In genomic region chr11:80482921-80483320, GRCm38 (mm10) we compare ENCODE assay signal across 17 mouse cellular contexts. TPM values are rescaled to one million over a fixed set of nuclear protein-coding genes. Genes with fewer than 3 reads are reported as not detected.
DNase-seq lines count a peak whose midpoint lies in the region; ATAC-seq and TF ChIP-seq lines count a peak whose summit lies in the region.
"Had no signal": no experiment of that assay in that cellular context is flagged by ENCODE, and none has a peak within 500 bp of the region (broad histone marks: within the 10 kb centered on the region; RNA-seq: fewer than 3 reads in every experiment).

No protein-coding gene starts in this region.

- H3K9me3 ChIP-seq in forebrain, embryonic 13.5 days (replicated peaks), result no peaks in the 10 kb centered on the region
- no peaks in the 10 kb centered on the region for H3K9me3 ChIP-seq in forebrain, embryonic 10.5 days
- H3K9me3 ChIP-seq in midbrain, embryonic 13.5 days, result no peaks in the 10 kb centered on the region
- no peaks in the 10 kb centered on the region for H3K9me3 ChIP-seq in midbrain, embryonic 11.5 days (ENCODE audit: control insufficient read depth, low read length)
- H3K9me3 ChIP-seq in forebrain, postnatal 0 days (ENCODE audit: low read length), result no peaks in the 10 kb centered on the region
- no peaks in the 10 kb centered on the region for H3K9me3 ChIP-seq in neural tube, embryonic 15.5 days (replicated peaks)
- H3K9me3 ChIP-seq: embryonic facial prominence, embryonic 15.5 days; liver, embryonic 13.5 days had no signal

- H3K4me3 ChIP-seq in forebrain, embryonic 13.5 days, result peak overlapping the region; percentile 6; the same call in 1 of the 2 replicates
- H3K4me3 ChIP-seq in forebrain, embryonic 10.5 days, result no peak overlapping the region
- no peak overlapping the region for H3K4me3 ChIP-seq in midbrain, embryonic 13.5 days (replicated peaks)
- H3K4me3 ChIP-seq in midbrain, embryonic 11.5 days (ENCODE audit: low read depth, low read length), result no peak overlapping the region
- peak overlapping the region; percentile 97; the same call in 1 of the 2 replicates for H3K4me3 ChIP-seq in forebrain, postnatal 0 days (ENCODE audit: low read depth, low read length)
- H3K4me3 ChIP-seq in neural tube, embryonic 15.5 days (replicated peaks), result peak overlapping the region; percentile 12; the same call in 1 of the 2 replicates
- H3K4me3 ChIP-seq: embryonic facial prominence, embryonic 15.5 days; liver, embryonic 13.5 days; myocyte had no signal

- TF ChIP-seq CTCF in forebrain, postnatal 0 days (IDR thresholded peaks at IDR 0.05; ENCODE audit: low read depth), result no peak; the same call in 1 of the 2 replicates

- H3K27me3 ChIP-seq in forebrain, embryonic 13.5 days, result peaks cover 6% of the 10 kb centered on the region; the same call in 1 of the 2 replicates
- H3K27me3 ChIP-seq in forebrain, embryonic 10.5 days (ENCODE audit: poor library complexity, severe bottlenecking), result peaks cover 70% of the 10 kb centered on the region
- peaks cover 7% of the 10 kb centered on the region; the same call in 1 of the 2 replicates for H3K27me3 ChIP-seq in midbrain, embryonic 13.5 days
- H3K27me3 ChIP-seq in midbrain, embryonic 11.5 days (ENCODE audit: control insufficient read depth, insufficient read depth, low read length), result peaks cover 12% of the 10 kb centered on the region
- H3K27me3 ChIP-seq in forebrain, postnatal 0 days (ENCODE audit: insufficient read depth, low read length), result no peaks in the 10 kb centered on the region
- H3K27me3 ChIP-seq in neural tube, embryonic 15.5 days (replicated peaks), result no peaks in the 10 kb centered on the region

- H3K4me1 ChIP-seq in forebrain, embryonic 13.5 days, result peaks cover 88% of the 10 kb centered on the region
- H3K4me1 ChIP-seq in forebrain, embryonic 10.5 days, result peaks cover 60% of the 10 kb centered on the region
- H3K4me1 ChIP-seq in midbrain, embryonic 13.5 days (replicated peaks), result peaks cover 90% of the 10 kb centered on the region
- H3K4me1 ChIP-seq in midbrain, embryonic 11.5 days (ENCODE audit: control insufficient read depth, insufficient read depth, low read length), result peaks cover 23% of the 10 kb centered on the region
- H3K4me1 ChIP-seq in forebrain, postnatal 0 days (ENCODE audit: insufficient read depth), result peaks cover 34% of the 10 kb centered on the region
- H3K4me1 ChIP-seq in neural tube, embryonic 15.5 days, result peaks cover 63% of the 10 kb centered on the region

- WGBS in forebrain, embryonic 13.5 days, result 83% methylated on average over 7 of the region's 7 CpGs
- 88% methylated on average over 7 of the region's 7 CpGs for WGBS in forebrain, embryonic 10.5 days
- 82% methylated on average over 7 of the region's 7 CpGs for WGBS in midbrain, embryonic 13.5 days
- WGBS in midbrain, embryonic 11.5 days, result 84% methylated on average over 7 of the region's 7 CpGs
- WGBS in forebrain, postnatal 0 days, result 75% methylated on average over 7 of the region's 7 CpGs
- 76% methylated on average over 7 of the region's 7 CpGs for WGBS in neural tube, embryonic 15.5 days

- peak overlapping the region; percentile 78; the same call in 1 of the 2 replicates for H3K27ac ChIP-seq in forebrain, embryonic 13.5 days
- H3K27ac ChIP-seq in forebrain, embryonic 10.5 days, result no peak overlapping the region
- H3K27ac ChIP-seq in midbrain, embryonic 13.5 days, result peak overlapping the region; percentile 87
- no peak overlapping the region for H3K27ac ChIP-seq in midbrain, embryonic 11.5 days (ENCODE audit: low read depth, low read length)
- peak overlapping the region; percentile 77 for H3K27ac ChIP-seq in forebrain, postnatal 0 days (ENCODE audit: low read depth, low read length)
- peak overlapping the region; percentile 81 for H3K27ac ChIP-seq in neural tube, embryonic 15.5 days (replicated peaks)
- H3K27ac ChIP-seq: embryonic facial prominence, embryonic 15.5 days; liver, embryonic 13.5 days had no signal

- no peak for ATAC-seq in forebrain, embryonic 13.5 days
- no peak for ATAC-seq in midbrain, embryonic 13.5 days
- no peak for ATAC-seq in midbrain, embryonic 11.5 days (ENCODE audit: low FRiP score)
- ATAC-seq in forebrain, postnatal 0 days, result no peak
- no peak for ATAC-seq in neural tube, embryonic 15.5 days (ENCODE audit: low FRiP score)

- H3K9ac ChIP-seq in forebrain, embryonic 13.5 days, result peak overlapping the region; percentile 61
- peak overlapping the region; percentile 56 for H3K9ac ChIP-seq in midbrain, embryonic 13.5 days (replicated peaks)
- no peak overlapping the region for H3K9ac ChIP-seq in midbrain, embryonic 11.5 days (ENCODE audit: low read length)
- peak overlapping the region; percentile 28 for H3K9ac ChIP-seq in forebrain, postnatal 0 days
- peak overlapping the region; percentile 28; the same call in 1 of the 2 replicates for H3K9ac ChIP-seq in neural tube, embryonic 15.5 days (replicated peaks)
- H3K9ac ChIP-seq: embryonic facial prominence, embryonic 15.5 days; liver, embryonic 13.5 days had no signal

- peaks cover 28% of the 10 kb centered on the region for H3K36me3 ChIP-seq in forebrain, embryonic 13.5 days (ENCODE audit: poor library complexity, severe bottlenecking)
- H3K36me3 ChIP-seq in forebrain, embryonic 10.5 days (replicated peaks), result peaks cover 6% of the 10 kb centered on the region
- H3K36me3 ChIP-seq in midbrain, embryonic 13.5 days, result peaks cover 14% of the 10 kb centered on the region; the same call in 1 of the 2 replicates
- H3K36me3 ChIP-seq in midbrain, embryonic 11.5 days (ENCODE audit: control insufficient read depth, insufficient read depth, low read length), result no peaks in the 10 kb centered on the region
- H3K36me3 ChIP-seq in forebrain, postnatal 0 days (ENCODE audit: insufficient read depth), result peaks cover 6% of the 10 kb centered on the region
- no peaks in the 10 kb centered on the region; the same call in 1 of the 2 replicates for H3K36me3 ChIP-seq in neural tube, embryonic 15.5 days
- H3K36me3 ChIP-seq: embryonic facial prominence, embryonic 15.5 days had no signal

- peak overlapping the region; percentile 46 for H3K4me2 ChIP-seq in forebrain, embryonic 13.5 days
- peak overlapping the region; percentile 98 for H3K4me2 ChIP-seq in midbrain, embryonic 13.5 days (replicated peaks)
- H3K4me2 ChIP-seq in midbrain, embryonic 11.5 days, result no peak overlapping the region
- peak overlapping the region; percentile 88 for H3K4me2 ChIP-seq in forebrain, postnatal 0 days (ENCODE audit: low read depth)
- peak overlapping the region; percentile 90 for H3K4me2 ChIP-seq in neural tube, embryonic 15.5 days
- H3K4me2 ChIP-seq: embryonic facial prominence, embryonic 15.5 days; liver, embryonic 13.5 days had no signal

- DNase-seq in forebrain, embryonic 10.5 days (ENCODE audit: extremely low spot score, low spot score), result no peak
- DNase-seq in midbrain, embryonic 11.5 days (ENCODE audit: low spot score, missing footprints), result no peak
- no peak for DNase-seq in forebrain, postnatal 0 days
- no peak for DNase-seq in testis, postnatal 10 days (ENCODE audit: low spot score)
- no peak for DNase-seq in lung, adult 18-20 months
- DNase-seq: adrenal gland, postnatal 14 days; B cell, adult 2 months; heart, adult 11 months; heart, postnatal 4 days; kidney, adult 8-10 months; liver, embryonic 13.5 days; lung, postnatal 14 days had no signal

RNA-seq across cellular contexts. Expression of gene Cdk5r1, which starts 6.1 kb away (rescaled TPM):
- polyA plus RNA-seq in forebrain, embryonic 13.5 days (2015; fragmentation: Nextera tagmentation; extraction: Ambion mirVana), result 67.9 and 73.9 TPM in 2 replicates
- polyA plus RNA-seq in forebrain, embryonic 10.5 days (2016; fragmentation: Nextera tagmentation; extraction: Ambion mirVana), result 3.1 and 4.7 TPM in 2 replicates
- 88.3 and 98.6 TPM in 2 replicates for polyA plus RNA-seq in midbrain, embryonic 13.5 days (2015; fragmentation: Nextera tagmentation; extraction: Ambion mirVana)
- 16.3 and 16.6 TPM in 2 replicates for polyA plus RNA-seq in midbrain, embryonic 11.5 days (2014; fragmentation: Nextera tagmentation; extraction: Ambion mirVana)
- 392 and 416 TPM in 2 replicates for total RNA-seq in forebrain, postnatal 0 days (2014; rRNA removed)
- polyA plus RNA-seq in forebrain, postnatal 0 days (2015; fragmentation: Nextera tagmentation; extraction: Ambion mirVana), result 117 and 122 TPM in 2 replicates
- polyA plus RNA-seq in neural tube, embryonic 15.5 days (2015; fragmentation: Nextera tagmentation; extraction: Ambion mirVana), result 69.6 and 82.7 TPM in 2 replicates

RNA-seq across cellular contexts. Expression of gene Psmd11, which starts 54.5 kb away (rescaled TPM):
- polyA plus RNA-seq in forebrain, embryonic 13.5 days (2015; fragmentation: Nextera tagmentation; extraction: Ambion mirVana), result 370 and 373 TPM in 2 replicates
- 414 and 424 TPM in 2 replicates for polyA plus RNA-seq in forebrain, embryonic 10.5 days (2016; fragmentation: Nextera tagmentation; extraction: Ambion mirVana)
- 321 and 336 TPM in 2 replicates for polyA plus RNA-seq in midbrain, embryonic 13.5 days (2015; fragmentation: Nextera tagmentation; extraction: Ambion mirVana)
- 347 and 375 TPM in 2 replicates for polyA plus RNA-seq in midbrain, embryonic 11.5 days (2014; fragmentation: Nextera tagmentation; extraction: Ambion mirVana)
- total RNA-seq in forebrain, postnatal 0 days (2014; rRNA removed), result 30.2 and 33.4 TPM in 2 replicates
- polyA plus RNA-seq in forebrain, postnatal 0 days (2015; fragmentation: Nextera tagmentation; extraction: Ambion mirVana), result 280 and 310 TPM in 2 replicates
- 271 and 274 TPM in 2 replicates for polyA plus RNA-seq in neural tube, embryonic 15.5 days (2015; fragmentation: Nextera tagmentation; extraction: Ambion mirVana)

Comparison
In these comparisons a context has a peak if more than half of its experiments do, and no peak if none do; other contexts are left out.
1. H3K27ac ChIP-seq: peak in forebrain, embryonic 13.5 days (single experiment), midbrain, embryonic 13.5 days (single experiment), forebrain, postnatal 0 days (single experiment) and neural tube, embryonic 15.5 days (single experiment); none in forebrain, embryonic 10.5 days (single experiment) and midbrain, embryonic 11.5 days (single experiment).
2. H3K4me3 ChIP-seq: peak in forebrain, embryonic 13.5 days (single experiment), forebrain, postnatal 0 days (single experiment) and neural tube, embryonic 15.5 days (single experiment); none in forebrain, embryonic 10.5 days (single experiment), midbrain, embryonic 13.5 days (single experiment) and midbrain, embryonic 11.5 days (single experiment).